Mouse (Mus musculus) gastrocnemius, postnatal 36 days (tissue): ENCODE data around the gene Map7d1. TPM values are rescaled to one million over a fixed set of nuclear protein-coding genes. Genes with fewer than 3 reads are reported as not detected.

Experiments used
- DNase-seq, 2 experiments: peaks; one replicate each; pipeline ENCODE4 v3.0.0; 2022
- intact Hi-C: fragments of 180-260 bp; cut with DNase I; formaldehyde crosslinking; loops from one replicate; pipeline ENCODE4 v1.15.1; 2025
- total RNA-seq, 2 experiments: library from RNA; stranded (reverse); gene quantifications; 2 replicates each; pipeline ENCODE4 v1.2.3; 2021

Map7d1 gene
- total RNA-seq, 2 experiments from 2014 or later = 165 to 207 TPM

DNA sequence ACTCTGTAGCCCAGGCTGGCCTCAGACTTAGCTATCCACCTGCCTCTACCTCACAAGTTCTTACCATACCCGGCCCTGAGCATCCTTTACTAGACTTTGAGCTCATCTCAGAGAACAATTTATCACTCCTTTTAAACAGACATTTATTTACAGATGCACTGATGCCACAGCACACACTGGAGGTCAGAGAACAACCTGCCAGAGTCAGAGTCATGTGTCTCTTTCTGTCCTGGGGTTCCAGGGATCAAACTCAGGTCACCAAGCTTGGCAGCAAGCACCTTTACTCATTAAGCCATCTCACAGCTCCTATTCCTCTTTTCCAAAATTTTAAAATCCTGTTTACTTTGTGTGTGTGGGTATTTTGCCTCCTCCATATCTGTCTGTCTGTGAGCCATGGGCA, 50.8 kb downstream of the Map7d1 start:
- no peak for DNase-seq
- intact Hi-C loops = no loop called here

DNA sequence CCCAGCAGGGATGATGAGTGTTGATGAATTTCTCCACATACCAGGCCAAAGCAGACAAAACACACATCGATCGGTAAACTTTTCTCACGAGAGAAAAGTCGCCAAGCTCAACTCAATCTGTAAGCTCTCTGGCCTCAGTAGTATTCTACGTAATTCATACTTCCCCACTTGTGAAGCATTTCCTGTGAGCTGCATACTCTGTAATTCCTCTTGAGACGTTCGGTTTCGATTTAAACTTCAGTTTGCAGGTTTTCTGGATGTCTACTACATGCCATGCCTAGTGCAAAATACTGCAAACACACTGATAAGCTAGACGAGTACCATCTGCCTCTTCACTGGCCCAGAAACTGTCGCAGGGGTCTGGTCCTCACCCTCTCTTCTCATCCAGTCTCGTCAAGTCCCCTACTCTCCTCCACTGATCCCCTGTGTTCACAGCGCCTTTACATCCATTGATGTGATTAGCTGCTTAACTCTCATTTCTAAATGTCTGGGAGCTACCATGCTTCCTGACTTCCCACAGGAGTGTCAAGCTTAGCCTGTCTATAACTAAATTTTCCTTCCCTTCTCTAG, 51.4 kb downstream of the Map7d1 start:
- no peak for DNase-seq
- intact Hi-C loops = no loop called here

DNA sequence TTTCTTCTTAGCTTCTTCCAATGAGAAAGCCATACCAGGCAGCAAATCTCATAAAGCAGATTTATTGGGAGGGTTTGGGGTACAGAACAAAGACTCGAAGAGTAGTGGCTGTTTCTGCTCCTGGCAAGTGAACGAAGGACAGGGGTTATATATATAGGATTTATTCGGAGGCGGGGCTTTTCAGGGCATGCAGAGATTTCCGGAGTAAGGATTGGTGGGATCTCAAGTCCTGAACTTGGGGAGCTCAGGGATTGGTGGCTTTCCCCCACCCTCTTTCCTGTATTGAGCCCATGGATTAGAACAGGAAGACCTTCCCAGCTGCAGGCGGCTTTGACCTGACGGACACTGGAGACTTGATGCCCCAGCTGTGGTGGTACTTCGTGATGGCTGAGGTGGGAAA, 52.1 kb downstream of the Map7d1 start:
- intact Hi-C loops = no loop called here

DNA sequence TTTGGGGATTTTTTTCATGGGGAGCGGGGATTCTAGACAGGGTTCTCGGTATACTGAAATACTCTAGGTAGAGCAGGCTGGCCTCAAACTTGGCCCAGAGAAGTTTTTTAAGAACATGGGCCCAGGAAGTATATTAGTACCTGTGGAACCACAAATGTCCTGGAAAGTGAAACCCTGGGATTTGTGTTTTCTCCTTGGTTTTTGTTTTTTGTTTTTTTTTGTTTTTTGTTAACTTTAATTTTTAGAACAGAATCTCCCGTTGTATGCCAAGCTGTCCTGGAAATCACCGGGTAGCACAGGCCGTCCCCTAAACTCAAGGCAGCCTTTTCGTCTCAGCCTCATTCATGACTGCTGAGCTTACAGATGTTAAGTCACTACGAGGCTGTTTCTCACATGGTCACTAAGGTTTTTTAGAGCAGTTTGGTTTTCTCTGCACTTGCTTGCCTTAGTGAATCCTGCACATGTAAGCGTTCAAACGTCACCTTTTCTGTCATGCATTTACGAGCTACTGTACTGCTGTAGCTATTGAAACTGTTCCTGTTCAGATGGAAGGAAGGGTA, 52.7 kb downstream of the Map7d1 start:
- DNase-seq = no peak
- intact Hi-C loops = no loop called here

More for the DNA sequence above, 52.1 kb downstream of the Map7d1 start:
- DNase-seq = no peak

DNA sequence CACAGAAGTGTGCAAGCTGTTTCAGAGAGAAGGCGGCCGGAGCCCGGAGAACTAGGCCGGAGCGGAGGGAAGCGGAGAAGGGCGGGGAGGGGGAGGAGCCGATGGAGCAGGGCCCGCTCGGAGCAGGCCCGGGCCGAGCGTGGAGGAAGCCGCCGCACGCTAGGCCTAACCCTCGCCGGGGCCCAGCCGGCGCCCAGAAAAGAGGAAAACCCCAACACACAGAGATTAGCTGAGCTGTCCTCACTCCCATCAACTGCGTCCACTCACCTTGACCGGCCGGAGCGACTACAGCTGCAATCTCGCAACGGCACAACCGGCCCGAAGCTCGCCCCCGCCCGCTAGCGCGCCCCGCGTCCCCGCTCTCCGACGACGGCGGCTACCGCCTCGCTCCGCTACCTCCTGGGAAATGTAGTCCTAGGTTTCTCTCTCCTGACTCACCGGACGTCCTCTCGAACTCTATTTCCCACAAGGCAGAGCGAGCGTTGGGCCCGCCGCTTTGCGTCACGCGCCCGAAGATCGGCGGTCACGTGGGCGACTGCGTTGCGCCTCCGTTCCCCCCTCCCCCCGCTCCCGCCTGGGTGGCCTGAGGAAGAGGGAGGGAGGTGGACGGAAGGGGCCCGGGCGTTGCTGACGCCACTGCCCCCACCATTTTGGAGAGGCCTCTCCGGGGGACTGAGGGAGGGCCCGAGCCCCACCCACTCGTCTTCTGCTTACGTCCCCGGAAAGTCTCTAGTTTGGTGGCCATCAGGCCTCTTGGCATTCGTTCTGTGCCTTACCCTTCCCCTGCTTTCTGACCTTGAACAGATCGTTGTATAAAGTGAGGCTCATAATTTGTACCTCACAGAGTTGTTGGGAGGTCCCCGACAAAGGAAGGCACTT, 53.6 kb downstream of the Map7d1 start, which contains the start of gene Thrap3:
Gene Thrap3 (minus strand): TSS at position 458 of the 879 bp plus-strand sequence.
- intact Hi-C loops = no loop called here

DNA sequence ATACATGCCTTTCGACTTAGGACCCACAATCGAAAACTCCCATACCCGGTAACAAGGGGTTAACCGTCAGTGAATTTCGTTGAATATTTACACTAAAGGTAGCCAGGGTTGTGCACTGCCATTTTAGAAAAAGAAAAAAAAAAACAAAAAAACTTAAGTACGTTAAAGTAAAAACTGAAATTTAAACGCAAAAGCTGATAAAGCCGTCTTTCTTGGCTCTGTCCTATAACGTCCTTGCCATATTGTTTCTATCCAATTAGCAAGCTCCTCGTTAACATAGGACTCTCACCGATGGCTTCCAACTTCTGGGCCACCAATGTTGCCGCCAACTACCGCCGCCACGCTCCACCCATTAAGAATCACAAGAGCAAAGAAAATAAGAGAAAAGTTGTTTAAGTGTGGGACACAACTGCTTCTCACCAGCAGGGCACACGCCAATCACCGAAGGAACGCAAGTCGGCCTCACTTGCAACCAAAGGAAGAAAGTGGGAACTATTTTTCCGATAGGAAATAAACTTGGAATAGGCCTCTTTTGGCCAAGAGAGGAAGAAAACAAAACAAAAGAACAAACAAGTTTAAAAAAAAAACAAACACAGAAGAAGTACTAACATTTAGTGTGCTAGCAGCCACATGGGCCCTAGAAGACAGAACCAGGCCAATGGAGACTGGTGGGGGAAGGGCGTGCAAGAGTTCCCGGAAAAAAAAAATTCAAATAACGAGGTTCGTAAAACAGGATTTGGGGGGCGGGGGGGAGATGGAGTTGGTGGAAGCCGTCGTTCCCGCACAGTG, 54.4 kb downstream of the Map7d1 start:
- intact Hi-C loops = no loop called here
- DNase-seq = peak in 1 of 2 experiments; percentile 28

More for the DNA sequence above, 53.6 kb downstream of the Map7d1 start, which contains the start of gene Thrap3:
- DNase-seq = peak; percentile 96 to 99

DNA sequence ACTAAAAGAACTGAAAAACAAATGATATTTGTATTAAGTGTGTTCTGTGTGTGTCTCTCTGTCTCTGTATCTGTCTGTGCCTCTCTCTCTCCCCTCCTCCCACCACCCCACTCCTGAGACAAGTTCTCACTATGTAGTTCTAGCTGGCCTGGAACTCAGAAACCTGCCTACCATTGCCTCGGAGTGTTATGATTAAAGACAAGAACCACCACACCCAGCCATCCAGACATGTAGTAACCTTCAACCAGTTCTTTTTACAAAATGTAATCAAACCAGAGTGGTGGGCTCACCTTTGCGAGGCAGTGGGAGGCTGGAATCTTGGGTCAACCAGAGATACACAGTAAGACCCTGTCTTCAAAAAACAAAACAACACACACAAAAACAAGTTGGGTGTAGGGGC, 55.5 kb downstream of the Map7d1 start:
- intact Hi-C loops = no loop called here
- no peak for DNase-seq

DNA sequence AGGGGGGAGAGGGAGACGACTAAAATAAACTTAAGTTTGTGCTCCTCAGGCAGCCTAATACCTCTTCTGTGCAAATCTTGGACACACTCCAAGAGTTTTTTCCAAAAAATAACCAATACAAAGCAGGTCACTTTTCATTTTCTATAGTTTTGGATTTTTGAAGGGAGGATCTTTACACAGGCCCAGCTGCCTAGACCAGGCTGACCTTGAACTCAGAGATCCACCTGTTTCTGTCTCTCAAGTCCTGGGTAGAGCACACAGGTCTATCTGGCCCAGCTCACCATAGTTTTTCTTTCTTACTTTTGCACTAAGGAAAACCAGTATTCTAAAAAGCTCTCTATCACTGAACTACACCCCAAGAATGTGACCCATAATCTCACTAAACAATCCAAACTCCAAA, 56.1 kb downstream of the Map7d1 start:
- intact Hi-C loops = no loop called here
- DNase-seq = no peak

DNA sequence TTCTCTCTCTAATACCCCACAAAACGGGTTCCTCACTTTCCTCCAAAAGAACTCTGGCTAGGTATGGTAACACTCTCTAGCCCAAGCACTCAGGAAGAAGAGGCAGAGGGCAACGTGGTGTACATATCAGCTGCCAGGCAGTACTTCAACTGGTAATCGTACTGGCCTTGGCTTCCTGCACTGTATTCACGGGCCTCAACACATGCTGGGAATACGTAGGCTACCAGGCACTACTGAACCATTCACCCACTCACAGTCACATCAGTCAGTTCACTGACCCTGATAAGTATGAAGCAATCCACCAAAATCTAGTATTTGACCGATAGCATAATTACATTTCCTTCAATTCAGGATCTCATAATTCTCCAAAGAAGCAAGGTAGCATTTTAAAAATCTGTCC, 56.6 kb downstream of the Map7d1 start:
- DNase-seq = no peak
- intact Hi-C loops = no loop called here

DNA sequence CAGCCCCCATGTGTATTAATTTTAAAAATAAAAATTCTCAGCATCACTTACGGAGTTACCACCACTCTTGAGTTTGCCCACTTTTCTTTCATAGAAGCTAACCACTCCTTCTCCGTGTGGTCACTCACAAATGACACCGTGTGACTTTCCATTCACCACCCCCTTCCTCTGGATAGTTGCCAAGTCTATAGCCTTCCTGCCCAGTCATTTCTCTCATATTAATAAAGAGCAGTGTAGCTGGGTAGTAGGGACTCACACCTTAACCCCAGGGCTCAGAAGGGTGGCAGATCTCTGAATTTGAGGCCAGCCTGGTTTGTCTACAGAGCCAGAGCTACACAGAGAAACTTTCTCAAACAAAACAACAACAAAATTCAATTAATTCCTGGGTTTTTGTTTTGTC, 58.7 kb downstream of the Map7d1 start:
- intact Hi-C loops = no loop called here
- DNase-seq = no peak

DNA sequence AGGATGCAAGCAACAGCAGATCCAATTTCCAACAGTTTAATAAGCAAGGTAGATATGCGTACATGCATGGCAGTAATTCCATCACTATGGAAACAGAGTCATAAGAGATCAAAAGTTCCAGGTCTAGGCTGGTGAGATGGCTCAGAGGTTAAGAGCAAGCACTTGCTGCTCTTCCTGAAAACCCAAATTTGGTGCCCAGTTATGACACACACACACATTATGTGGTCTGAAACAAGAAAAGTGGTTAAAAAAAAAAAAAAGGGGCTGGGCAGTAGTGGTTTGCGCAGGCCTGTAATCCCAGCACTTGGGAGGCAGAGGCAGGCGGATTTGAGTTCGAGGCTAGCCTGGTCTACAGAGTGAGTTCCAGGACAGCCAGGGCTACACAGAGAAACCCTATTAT, 61.2 kb downstream of the Map7d1 start:
- no peak for DNase-seq
- intact Hi-C loops = no loop called here

DNA sequence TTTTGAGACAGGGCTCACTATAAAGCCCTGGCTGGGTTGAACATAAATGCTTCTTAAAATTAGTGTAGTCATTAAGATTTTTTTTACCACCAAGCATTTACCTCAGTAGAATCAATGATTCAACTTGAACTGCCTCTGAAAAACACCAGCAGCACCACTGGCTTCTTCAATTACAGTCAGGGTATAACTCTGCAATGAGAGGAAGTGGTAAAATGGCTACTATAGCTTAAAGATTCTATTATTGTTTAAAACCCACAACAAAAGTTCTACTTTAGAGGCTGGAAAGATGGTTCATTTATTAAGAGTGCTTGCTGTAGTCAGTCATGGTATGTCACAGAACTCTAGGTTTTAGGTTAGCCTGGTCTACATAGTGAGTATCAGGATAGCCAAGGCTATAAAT, 61.9 kb downstream of the Map7d1 start:
- intact Hi-C loops = no loop called here
- DNase-seq = no peak

DNA sequence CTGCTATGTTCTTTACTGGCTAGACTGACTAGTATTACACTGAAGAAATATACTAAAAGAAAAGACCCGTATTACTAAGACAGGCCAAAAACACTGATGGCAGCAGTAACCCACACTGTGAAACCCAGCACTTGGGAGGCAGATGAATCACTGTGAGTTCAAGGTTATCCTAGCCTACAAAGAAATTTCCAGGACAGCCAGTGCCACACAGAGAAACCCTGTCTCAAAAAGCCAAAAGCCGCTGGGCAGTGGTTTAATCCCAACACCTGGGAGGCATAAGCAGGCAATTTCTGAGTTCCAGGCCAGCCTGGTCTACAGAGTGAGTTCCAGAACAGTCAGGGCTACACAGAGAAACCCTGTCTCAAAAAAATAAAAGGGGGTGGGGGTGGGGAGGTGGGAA, 65.5 kb downstream of the Map7d1 start:
- intact Hi-C loops = no loop called here
- no peak for DNase-seq

DNA sequence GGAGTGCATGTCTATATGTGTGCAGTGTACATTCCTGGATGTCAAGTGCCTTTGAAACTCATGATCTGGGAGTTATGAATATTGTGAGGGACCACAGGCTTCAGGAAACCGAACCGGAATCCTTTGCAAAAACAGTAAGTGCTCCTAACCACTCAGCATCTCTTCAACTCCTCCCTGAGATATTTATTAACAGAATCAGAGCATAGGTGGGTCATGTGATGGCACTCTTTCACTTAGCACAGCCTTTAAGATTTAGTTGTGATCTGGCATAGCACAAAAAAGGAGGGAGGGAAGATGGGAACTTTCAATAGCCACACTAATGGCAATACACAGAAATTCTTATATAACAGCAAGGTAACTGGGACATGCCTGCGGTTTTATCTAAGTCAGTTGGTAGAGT, 69.0 kb downstream of the Map7d1 start:
- DNase-seq = no peak
- intact Hi-C loops = no loop called here

DNA sequence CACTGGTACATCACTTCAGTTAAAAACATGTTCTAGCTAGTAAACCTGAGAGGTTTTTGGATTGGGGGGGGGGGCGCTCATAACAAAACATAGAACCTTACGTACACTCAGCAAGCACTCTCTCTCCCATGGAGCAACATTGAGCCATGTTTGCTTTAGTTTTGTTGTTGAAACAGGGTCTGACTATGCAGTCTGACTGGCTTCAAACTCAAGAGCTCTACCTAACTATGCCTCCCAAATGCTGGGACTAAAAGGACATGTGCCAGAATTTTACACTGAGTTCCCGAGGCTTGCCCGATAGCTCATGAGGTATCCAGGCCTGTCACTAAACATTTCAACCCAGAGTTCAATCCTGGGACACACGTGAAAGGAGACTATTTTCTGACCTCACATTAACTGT, 73.1 kb downstream of the Map7d1 start:
- DNase-seq = peak in 1 of 2 experiments; percentile 1
- intact Hi-C loops = loop anchor here (5.0 kb wide), 2 partner anchors 44 to 124 kb away; no protein-coding TSS in a partner anchor

Other genes with a start within 250 kb of the Map7d1 start
- gene Csf3r, start 231.8 kb downstream of the Map7d1 start, total RNA-seq = under 1 TPM; 0.30 to 0.41 TPM
- gene Mrps15, start 209.4 kb downstream of the Map7d1 start, total RNA-seq = 10 to 100 TPM; 69.8 to 74.3 TPM
- gene Oscp1, start 197.8 kb downstream of the Map7d1 start, total RNA-seq = 1 to 10 TPM; 1.2 to 2.5 TPM
- 1 to 10 TPM; 5.8 to 7.6 TPM for gene Lsm10, start 159.7 kb downstream of the Map7d1 start, total RNA-seq
- gene Stk40, start 152.4 kb downstream of the Map7d1 start, total RNA-seq = 10 to 100 TPM; 74.6 to 80.1 TPM
- gene Eva1b, start 108.6 kb downstream of the Map7d1 start, total RNA-seq = 1 to 10 TPM; 5.5 to 6.8 TPM
- 1 to 10 TPM in 1 of 2 experiments, under 1 TPM in 1; 0.71 to 1.3 TPM for gene Sh3d21, start 92.9 kb downstream of the Map7d1 start, total RNA-seq
- gene Thrap3, start 53.6 kb downstream of the Map7d1 start, total RNA-seq = 100 to 1,000 TPM in 1 of 2 experiments, 10 to 100 TPM in 1; 87.9 to 106 TPM
- gene Trappc3, start 6.0 kb upstream of the Map7d1 start, total RNA-seq = 10 to 100 TPM; 15.9 to 17.9 TPM
- gene Col8a2, start 30.4 kb upstream of the Map7d1 start, total RNA-seq = 1 to 10 TPM; 1.6 to 2.2 TPM
- 1 to 10 TPM; 7.6 to 7.8 TPM for gene Adprhl2, start 65.4 kb upstream of the Map7d1 start, total RNA-seq
- under 1 TPM; 0.46 to 0.59 TPM for gene Tekt2, start 69.3 kb upstream of the Map7d1 start, total RNA-seq
- 1 to 10 TPM; 7.9 to 8.0 TPM for gene Ago3, start 173.2 kb upstream of the Map7d1 start, total RNA-seq
- gene Ago1, start 212.2 kb upstream of the Map7d1 start, total RNA-seq = 1 to 10 TPM; 5.4 to 5.5 TPM